Mouse (Mus musculus): ENCODE measurements around the gene Stox2.

The Stox2 gene

DNA sequence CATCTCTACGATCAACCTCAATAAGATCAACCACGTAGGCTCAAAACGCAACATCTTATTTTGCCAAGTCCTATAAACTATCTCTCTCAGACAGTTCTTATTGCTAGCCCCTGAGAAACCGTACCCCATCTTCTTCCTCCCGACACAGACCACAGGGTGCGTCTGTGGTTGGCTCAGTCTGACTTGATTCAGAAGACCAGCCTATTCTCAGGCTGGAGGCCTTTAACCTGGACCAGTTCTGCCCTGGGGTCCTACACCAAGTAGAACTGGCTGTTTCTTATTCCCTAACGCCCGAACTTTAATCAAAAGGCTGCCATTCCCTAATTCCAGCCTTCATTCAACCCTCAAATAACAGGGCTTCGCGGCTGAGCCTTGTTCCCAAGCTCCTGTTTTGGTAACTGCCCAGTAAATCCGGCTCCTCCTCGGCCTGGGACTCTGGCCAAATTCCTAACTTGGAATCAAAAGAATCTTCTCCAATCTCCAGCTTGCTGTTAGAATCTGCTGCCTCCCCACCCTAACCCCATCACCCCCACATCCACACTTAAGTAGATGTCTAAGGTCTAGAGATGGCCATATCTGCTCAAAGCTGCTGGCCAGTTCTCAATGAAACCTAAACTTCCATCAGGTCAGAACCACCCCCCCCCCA, 91.5 kb downstream of the Stox2 start:
- DNase-seq (ENCODE audit: low spot score): peak; percentile 52

DNA sequence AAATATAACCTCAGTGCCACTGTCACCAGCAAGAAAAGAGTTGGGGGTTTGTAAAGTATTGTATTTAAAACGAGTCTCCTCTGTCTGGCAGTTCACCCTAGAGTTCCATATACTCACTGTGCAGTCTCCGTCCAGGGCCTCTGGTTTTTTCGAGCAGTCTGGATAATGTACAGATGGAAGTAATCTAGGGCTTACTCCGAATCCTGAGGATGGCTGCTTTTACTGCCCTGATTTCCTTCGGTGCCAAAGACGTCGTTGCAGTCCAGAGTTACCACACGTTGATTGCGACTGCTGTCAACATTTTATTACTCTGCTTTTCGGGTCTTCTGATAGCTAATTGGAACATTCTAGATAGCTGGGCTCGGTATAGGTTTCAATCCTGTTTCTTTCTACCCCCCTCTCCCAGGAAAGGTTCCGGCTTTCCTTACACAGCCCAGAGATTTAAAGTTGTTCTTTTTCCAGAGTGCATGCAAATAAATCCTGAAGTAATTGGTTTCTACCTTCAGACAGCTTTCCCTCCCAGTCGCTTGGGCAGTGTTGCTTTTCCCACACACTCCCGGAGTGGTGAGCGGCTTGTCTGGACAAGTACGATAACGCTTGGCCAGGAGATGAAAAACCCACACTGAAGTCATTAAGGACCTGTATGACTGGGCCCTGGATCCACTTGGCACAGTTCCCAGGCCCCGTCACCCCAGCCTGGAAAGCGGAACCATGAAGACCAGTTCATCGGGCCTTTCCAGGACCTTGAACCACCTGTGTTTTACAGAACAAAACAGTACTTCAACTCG, 94.1 kb downstream of the Stox2 start:
- peak; percentile 62 for DNase-seq (ENCODE audit: low spot score)

DNA sequence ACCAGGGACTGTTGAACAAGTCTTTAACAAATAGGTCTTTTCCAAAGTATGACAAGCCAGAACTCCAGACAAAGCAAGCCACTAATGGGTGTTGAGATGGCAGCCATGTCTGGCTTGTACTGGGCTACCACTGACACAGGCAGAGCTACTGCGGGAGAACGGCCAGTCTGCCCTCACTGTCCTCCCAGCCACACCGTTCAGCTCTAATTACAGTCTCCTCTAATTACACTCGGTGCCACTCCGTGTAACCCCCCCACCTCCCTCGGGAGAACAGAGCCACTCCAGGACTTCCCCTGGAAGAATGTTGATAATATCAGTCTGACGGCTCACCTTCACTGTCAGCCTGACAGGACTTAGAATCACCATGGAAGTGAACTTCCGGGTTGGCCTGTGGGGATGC, 97.1 kb downstream of the Stox2 start:
- DNase-seq (ENCODE audit: low spot score): no peak

DNA sequence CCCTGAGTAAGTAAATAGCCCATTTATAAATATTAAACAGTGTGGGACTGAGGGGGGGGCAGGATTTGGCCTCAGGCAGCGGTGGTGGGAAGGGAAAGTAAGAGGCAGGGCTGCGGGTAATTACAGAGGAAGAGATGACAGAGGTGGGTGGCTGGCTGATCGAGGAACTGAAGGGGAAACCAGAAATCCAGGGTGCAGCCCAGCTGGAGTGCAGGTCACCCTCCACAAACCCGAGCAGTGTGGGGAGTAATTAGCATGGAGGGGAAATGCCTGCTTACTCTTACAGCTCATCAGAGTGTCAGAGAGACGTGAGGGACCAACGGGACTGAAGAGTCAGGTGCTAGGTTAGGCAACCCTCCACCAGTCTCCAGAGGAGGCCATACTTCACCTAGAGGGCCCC, 98.4 kb downstream of the Stox2 start:
- DNase-seq (ENCODE audit: low spot score): no peak

DNA sequence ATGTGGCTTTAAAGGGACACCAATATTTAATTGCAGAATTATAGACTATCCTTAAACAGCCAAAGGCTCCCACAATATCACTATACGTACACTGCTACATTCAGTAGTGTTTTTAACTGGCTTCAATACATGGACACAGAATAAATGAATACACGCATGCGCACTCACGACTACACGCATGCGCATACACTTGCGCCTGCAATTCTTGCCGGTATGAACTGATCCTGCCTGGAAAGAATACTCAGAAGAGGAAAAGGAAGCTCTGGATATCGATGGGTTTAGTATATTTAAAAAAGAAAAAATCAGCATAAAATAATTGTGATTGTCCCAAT, 100.4 kb downstream of the Stox2 start:
- no peak for DNase-seq (ENCODE audit: low spot score)

DNA sequence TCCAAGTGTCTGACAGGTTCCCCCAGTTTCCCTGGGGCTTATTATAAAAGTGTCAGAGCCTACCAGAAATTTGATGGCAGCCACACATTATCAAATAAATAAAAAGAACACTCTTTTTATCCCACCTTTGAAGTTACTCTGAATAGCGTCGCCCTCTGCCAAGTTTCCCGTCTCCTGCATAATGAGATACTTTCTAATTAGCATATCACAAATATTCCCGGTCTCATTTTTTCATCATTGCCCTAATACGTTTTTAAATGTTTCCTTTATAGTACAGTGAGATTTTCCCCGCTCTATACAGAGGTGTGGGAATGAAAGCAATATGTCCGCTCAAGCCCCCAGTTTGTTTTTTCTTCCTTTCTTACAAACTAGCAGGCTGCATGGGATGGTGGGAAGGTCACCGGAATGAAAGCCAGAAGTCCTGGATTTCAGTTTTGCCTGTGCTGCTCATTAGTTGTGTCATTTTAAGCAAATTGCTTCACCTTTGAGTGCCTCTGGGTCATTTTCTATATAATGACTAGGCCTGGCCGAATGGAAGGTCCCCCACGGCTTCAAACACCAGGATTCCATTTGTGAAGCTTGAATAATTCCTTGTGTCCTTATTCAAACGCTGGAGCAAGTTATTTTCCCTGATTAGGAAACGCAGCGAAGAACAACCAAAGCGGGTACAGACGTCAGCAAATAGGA, 100.9 kb downstream of the Stox2 start:
- DNase-seq (ENCODE audit: low spot score): no peak

DNA sequence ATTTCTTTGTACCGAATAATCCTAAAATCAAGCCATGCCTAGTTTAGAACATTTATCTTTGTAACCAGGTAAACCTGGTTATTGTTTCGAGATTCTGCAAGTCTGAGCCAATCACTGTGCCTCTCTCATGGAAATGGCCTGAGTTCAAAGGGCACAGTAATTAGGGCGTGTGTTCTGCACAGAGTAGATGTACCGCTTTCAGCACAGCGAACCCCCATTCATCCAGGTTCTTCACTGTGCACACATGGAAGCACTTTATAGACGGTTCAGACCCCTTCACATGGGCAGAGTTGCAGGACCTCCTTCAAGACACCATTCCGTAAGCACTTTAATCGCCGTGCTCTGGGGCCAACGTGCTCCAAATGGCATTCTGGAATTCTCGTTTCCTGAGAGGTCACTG, 104.7 kb downstream of the Stox2 start:
- DNase-seq (ENCODE audit: low spot score): no peak

DNA sequence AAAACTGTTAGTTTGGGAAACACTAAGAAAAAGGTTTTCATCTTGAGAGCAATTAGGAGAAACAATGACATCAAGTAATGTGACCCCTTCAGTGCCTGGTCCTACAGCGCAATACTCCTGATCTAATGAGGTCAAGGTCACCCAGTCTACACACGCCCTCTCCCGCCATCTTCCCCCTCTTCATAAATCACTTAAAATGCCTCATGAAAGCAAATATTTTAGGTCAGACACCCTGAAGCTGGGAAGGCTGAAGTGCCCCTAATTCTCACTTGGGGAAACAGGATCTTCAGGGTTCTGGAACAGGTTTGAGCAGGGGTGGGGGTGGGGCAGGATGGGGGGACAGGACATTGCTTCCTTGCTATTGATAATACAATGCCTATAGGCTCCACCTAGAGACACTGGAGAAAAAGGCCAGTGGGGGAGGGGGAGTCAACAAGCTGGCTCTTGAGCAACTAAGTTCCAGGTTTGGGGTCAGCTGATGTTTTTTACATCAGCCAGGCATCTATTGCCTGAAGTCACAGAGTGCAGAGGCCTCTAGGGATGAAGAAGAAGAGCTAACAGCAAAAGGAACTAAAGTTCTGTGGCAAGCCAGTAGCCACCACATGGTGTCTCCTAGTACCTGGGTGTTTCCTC, 107.4 kb downstream of the Stox2 start:
- DNase-seq (ENCODE audit: low spot score): no peak

DNA sequence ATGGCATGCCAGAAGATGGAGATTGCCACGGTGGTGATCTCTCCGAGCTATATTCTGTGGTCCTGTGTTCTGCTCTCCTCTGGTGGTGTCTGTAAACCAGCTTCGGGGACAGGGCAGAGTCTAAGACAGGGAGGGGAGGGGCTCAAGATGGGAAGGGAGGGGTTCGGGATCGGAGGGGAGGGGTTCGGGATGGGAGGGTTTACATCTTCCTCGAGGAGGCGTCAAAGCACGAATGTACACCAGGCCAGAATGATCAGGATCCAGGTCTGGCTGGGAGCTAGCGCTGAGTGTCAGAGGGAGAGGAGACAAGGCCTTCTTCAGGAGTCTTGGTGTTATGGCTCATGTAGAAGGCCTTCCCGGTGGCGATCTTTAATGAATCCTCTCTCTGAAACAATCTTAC, 109.7 kb downstream of the Stox2 start:
- DNase-seq (ENCODE audit: low spot score): no peak

DNA sequence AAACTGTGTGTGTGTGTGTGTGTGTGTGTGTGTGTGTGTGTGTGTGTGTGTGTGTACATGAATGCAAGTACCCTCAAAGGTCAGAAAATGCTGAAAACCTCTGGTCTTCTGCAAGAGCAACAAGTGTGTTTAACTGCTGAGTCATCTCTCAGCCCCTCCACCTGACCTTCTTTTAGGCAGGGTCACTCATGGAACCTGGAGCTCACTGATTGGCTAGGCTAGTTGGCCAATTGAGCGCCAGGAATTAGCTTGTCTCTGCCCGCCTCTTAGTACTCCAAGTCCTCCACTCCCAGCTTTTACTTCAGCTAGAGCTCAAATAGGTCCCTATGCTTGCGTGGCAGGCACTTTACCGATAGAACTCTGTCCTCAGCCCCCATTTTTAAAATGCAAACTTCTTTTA, 110.2 kb downstream of the Stox2 start:
- no peak for DNase-seq (ENCODE audit: low spot score)

DNA sequence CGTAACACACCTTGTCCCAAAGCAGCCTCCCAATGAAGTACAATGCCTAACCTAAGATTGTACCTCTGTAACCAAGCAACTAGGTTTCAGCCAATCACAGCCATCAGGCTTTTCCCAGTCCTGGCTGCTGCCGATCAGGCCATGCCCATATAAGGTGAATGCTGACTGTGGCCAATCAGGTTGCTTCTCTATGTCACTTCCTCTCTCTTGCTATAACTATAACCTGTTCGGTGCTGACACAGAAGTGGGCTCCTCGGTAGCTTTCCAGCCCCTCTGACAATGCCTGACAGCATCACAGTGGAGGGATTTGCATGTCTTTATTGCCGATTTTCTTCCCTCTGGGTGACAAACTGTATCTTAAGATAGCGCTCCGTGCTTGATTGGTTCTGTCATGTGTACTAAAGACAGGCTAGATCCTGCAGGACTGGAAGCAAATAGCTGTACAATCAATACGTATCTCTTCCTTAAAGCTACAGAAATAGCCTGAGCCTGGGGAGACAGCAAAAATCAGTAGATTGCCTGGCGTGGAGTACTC, 111.9 kb downstream of the Stox2 start:
- DNase-seq (ENCODE audit: low spot score): no peak

DNA sequence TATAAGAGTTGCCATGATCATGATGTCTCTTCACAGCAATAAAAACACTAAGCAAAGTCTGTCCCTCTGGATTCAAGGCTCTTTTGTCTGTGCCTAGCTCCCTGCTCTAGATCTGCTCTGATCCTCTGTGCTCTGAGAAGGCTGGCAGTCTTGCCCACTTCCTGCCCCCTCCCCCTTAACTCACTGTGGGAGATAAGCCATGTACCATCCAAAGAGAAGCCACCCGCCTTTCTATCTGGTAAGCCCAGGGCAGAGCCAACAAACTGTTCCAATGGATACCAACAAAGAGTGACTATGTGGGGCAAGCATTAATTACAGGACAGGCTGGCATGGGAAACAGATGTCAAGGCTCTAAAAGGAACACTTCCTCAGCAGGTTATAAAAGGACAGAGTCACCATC, 113.2 kb downstream of the Stox2 start:
- DNase-seq (ENCODE audit: low spot score): no peak

DNA sequence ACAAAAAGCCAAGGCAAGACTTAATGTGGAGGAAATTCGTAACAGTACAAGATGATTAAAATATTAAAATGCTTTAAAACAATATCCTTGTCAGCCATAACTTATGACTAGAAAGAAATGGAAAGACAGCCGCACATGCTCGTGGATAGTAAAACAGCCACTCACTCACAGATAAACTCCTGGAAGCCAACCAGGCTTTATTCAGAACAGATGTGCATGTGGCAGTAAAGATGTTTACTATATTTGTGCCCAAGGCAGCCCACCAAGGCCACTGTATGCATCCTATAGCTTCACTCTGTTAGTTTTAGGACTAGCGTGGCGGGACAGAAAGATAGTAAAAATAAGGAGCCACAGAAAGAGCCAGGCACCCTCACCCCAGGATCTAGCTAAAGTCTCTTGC, 115.2 kb downstream of the Stox2 start:
- DNase-seq (ENCODE audit: low spot score): no peak

DNA sequence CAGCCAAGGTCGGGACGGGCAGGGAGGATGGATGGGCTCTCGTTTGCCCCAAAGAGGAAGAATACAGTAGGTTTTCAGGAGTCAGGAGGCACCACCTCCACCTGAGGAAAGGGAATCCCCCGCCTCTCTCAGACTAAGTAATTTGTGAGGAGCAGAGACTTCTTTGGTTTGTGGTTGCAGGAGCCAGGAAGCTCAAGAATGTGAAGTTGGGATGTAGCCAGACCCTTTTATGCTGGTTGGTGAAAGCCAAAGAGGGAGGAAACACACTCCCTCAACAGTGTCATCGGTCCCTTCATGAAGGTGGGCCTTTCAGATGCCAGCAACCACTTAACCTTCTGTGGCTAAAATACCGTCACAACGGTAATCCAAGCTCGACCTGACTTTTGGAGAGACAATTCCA, 119.8 kb downstream of the Stox2 start:
- DNase-seq (ENCODE audit: low spot score): no peak

DNA sequence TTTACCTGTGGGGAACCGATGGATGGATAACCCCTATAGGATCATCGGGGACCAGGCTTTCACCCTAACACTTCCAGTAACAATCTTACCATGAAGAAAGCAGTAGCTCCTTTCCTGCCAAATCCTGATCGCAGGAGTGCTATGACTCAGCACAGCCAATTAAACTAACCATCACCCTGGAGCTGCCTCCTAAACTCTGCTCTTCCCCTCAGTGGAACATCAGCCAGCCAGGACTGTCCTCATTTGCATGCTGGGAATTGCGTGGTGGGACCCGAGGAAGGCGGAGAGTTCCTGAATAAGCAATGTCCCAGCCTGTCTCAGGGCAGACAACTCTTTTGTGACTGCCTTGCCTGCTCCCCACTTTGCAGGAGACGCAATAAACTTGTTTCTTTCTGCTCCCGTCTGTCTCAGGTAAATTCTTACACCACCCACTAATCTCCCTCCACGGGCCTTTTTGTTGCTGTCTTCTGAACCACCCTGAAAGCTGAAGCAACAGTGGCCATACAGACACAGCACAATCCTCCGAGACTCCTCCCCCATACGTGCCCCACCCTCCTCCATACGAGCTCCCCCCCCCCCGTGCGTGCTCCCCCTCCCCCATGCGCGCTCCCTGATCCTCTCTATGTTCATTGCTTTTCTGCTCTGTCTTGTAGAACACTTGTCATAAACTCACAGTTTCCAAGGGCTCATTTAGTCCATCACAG, 121.9 kb downstream of the Stox2 start:
- DNase-seq (ENCODE audit: low spot score): no peak

DNA sequence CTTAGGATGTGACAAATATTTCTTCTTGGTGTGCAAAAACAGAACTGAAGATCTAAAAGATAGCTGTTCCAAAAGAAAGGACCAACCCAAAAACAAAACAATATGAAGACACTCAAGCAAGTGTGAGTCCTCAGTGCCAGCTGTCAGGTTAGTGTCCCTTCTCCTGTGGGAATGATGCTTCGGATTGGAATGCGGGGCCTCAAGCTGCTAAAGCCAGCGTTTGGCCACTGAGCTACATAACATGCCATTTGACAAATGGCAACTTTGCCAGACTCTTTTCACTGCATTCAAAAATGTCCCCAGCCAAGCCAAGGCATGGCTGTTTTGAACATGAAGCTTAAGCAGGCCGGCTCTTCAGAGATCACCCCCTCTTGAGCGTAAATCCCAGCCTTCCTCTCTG, 124.9 kb downstream of the Stox2 start:
- no peak for DNase-seq (ENCODE audit: low spot score)

DNA sequence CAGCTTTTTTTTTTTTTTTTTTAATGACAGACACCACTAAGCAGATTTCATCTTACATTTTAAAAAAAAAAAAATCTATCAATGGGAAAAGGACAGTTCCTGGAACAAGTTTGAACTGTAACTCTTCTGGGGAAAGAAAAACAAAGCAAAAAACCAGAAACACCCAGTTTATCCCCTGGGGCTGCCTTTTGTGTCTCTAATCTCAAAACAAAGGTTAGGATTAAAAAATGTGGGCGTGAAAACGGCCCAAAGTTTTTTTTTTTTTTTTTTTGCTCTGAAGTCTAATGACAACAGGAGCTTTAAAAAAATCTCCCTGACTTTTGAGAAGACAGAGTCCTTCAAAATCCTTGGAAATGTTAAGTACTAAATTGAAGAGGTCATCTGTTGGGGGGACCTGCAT, 125.5 kb downstream of the Stox2 start:
- DNase-seq (ENCODE audit: low spot score): no peak

DNA sequence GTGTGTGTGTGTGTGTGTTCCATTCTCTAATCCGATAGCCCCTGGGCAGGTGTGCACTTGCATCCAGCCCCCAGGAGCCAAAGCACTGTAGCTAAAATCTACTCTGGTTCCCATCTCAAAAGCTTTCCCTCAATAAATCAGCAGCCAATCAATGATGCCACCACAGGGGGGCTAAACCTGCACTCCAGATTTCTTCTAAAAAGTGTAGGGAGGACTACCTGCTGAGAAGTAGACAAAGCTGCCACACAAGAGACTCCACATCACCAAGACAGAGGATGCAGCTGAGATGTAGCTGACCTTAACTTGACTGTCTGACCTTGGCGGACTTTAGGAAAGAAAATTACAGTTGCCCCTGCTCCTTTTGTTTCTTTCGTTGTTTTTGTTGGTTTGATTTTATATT, 127.7 kb downstream of the Stox2 start:
- DNase-seq (ENCODE audit: low spot score): no peak

DNA sequence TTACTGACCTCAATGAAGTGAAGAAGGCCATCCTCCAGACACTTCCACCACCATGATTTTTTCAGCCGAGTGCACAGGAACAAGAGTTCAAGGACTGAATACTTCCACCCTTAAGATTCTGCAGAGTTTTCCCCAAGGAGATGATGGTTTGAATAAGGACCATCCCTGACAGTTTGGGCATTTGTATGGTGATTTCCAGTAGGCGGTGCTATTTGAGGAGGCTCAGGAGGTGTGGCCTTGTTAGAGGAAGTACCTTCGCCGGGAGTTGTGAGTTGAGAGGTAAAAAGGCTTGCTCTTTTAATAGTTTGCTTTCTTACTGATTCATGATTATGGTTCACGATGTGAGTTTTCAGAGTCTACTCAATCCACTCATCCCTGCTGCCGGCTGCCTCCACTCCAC, 138.0 kb downstream of the Stox2 start:
- no peak for DNase-seq (ENCODE audit: low spot score)

DNA sequence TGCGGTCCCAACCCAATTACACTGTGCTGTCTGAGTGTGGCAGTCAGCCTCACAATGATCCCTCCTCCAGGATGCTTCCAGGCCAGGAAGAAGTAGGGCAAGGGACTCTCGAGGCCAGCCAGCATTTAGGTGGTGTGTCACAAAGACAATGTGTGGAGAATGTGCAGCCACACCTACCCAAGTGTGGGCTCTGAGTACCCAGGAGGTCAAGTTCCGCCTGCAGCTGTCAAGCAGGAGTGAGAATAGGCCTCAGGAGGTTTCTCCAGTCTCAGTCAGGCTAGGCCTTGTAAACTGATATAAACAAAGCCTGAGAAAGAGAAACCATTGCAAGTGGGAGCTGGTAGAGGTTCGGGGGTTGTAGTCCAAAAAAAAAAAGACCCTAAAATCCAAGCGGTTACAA, 139.8 kb downstream of the Stox2 start:
- DNase-seq (ENCODE audit: low spot score): no peak

DNA sequence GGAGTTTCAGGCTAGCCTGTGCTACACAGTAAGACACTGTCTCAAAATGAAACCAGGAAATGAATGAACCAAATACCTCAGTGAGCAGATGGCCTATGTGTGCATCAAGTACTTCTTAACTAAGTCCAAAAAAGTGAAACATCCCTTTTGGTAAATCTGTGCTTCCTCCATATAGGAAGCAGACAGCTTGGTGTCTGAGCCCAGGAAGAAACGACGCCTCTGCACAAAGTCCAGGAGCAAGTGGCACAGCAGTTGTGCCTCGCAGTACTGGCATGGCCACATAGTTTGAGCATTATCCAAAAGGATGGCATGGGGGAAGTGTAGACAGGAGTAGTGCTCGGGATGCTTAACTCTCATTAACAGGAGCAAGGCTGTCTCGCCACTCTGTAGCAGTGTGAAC, 140.3 kb downstream of the Stox2 start:
- DNase-seq (ENCODE audit: low spot score): no peak

DNA sequence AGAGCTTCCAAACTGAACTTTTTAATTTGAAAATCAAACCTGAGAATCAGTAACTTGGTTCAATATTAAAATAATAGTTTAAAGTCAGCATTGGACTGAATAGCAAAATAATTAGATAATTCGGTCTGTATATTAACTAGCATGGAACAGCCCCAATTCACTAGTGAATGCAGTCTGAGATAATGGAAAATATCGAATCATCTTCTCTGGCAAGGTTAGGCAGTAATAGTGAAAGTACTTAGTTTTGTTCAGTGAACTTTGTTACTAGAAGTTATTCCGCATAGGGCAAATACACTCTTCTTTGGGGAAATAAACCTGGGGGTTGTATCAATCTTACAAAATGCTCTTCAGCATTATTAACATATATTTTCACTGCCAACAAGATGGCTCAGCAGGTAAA, 147.7 kb downstream of the Stox2 start:
- DNase-seq (ENCODE audit: low spot score): no peak

All from testis, postnatal 10 days (tissue).